Mouse (Mus musculus) large intestine, adult 2 months (tissue): ENCODE results near the gene Dcps. TPM values are rescaled to one million over a fixed set of nuclear protein-coding genes. Genes with fewer than 3 reads are reported as not detected.

Experiments used
- polyA plus RNA-seq: library from polyadenylated mRNA; depleted of rRNA; stranded (reverse); fragments of >200 nt; gene quantifications from 2 replicates; pipeline ENCODE4 v1.2.3, GENCODE M21; 2012; rRNA removed

The Dcps gene
- polyA plus RNA-seq, 1 experiment = 39.7 TPM

Other genes with a start within 250 kb of the Dcps start
- 235 and 346 TPM in 2 replicates for gene St3gal4, start 56.8 kb downstream of the Dcps start, polyA plus RNA-seq
- gene Srpr, start 24.1 kb upstream of the Dcps start, polyA plus RNA-seq = 59.1 and 69.4 TPM in 2 replicates
- 9.0 and 14.4 TPM in 2 replicates for gene Tirap, start 24.2 kb upstream of the Dcps start, polyA plus RNA-seq
- gene Foxred1, start 35.0 kb upstream of the Dcps start, polyA plus RNA-seq = 22.0 and 25.3 TPM in 2 replicates
- 37.1 and 43.0 TPM in 2 replicates for gene Fam118b, start 91.7 kb upstream of the Dcps start, polyA plus RNA-seq
- 12.1 and 12.4 TPM in 2 replicates for gene Rpusd4, start 91.8 kb upstream of the Dcps start, polyA plus RNA-seq
- gene Cdon, start 245.1 kb upstream of the Dcps start, polyA plus RNA-seq = 3.4 and 3.5 TPM in 2 replicates